Mouse (Mus musculus) ES-E14 (cell line): ENCODE measurements at regions not wholly inside any gene's neighbourhood (a gene's known extent, or its start where the extent isn't known, plus 50 kb on each side); places are given as distances from the start of the nearest gene placed in this dataset.

ENCODE experiments used
- MAFK ChIP-seq: IDR thresholded peaks from 2 replicates; pipeline ENCODE4 v1.6.1; 2014; ENCODE audit warnings: mild to moderate bottlenecking, low read depth, low read length, inconsistent platforms; ENCODE audit not compliant: insufficient read depth
- ZC3H11A ChIP-seq: IDR thresholded peaks from 2 replicates; pipeline ENCODE4 v1.6.1; 2012; ENCODE audit warnings: low read depth, mild to moderate bottlenecking, inconsistent platforms, low read length, borderline replicate concordance
- ZNF384 ChIP-seq: IDR thresholded peaks from 2 replicates; pipeline ENCODE4 v1.6.1; 2012; ENCODE audit warnings: low read depth, low read length, inconsistent platforms

DNA sequence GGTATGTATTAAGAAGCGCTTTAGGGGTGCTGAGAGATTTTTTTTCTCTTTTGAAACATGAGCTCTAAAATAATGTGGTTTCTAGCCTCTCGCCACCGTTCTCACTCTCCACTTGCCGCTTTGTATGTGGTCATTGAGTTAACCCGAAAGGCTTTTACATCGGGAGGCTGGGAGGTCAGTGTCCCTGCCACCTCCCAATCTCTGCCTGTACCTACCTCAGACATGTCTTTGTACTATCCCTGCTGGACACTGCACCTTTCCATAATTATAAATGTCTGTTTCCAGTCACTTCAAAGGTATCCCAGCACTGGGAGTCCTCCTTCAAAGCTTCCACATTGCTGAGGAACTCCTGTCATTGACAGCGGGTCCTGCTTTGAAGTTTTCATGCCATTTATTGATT is 347.6 kb upstream of the Tbc1d2b start:
- TF ChIP-seq MAFK (no peak), ZNF384 (no peak), ZC3H11A (no peak)
